Mouse (Mus musculus) kidney, adult 2 months (tissue): Measurements from ENCODE around the gene Krt78.
A peak's percentile ranks its signal among the peaks of the same experiment; 100 is the strongest.

Source experiments
- CTCF ChIP-seq: fragments of 200-500 bp; conservative IDR thresholded peaks from 2 replicates; pipeline ENCODE4 v1.5.1; 2011; ENCODE audit warnings: low read depth, mild to moderate bottlenecking, control low read depth, low read length, moderate library complexity, mixed read lengths; ENCODE audit not compliant: insufficient read depth, insufficient read length
- POLR2A ChIP-seq: fragments of 200-500 bp; IDR thresholded peaks from one replicate; pipeline ENCODE4 v1.6.1; 2011; ENCODE audit warnings: low read depth, low read length, control low read depth

GRCm38 (mm10) chr15:101970536-101970935 lies 16.4 kb upstream of the Krt78 start:
- no peak for TF ChIP-seq POLR2A
- TF ChIP-seq CTCF: peak; percentile 83
